Mouse (Mus musculus) induced T-regulatory cell, adult 2 months (primary cell): ENCODE measurements around the gene Mrpl38.

Experiments used
- DNase-seq: peaks from one replicate; pipeline ENCODE4 v3.0.0-alpha.2; 2012; ENCODE audit warnings: low read depth

The Mrpl38 gene

GRCm38 (mm10) chr11:116138468-116139138 lies at the start of gene Mrpl38:
TSS of gene Mrpl38 (minus strand) at chr11:116138868.
- DNase-seq = peak; percentile 97

GRCm38 (mm10) chr11:116187226-116187930 lies 48.7 kb upstream of the Mrpl38 start:
- no peak for DNase-seq

- DNase-seq = no peak
These were observed 47.7 kb upstream of the Mrpl38 start for GRCm38 (mm10) chr11:116186360-116186759.

- DNase-seq = no peak
These were observed 47.2 kb upstream of the Mrpl38 start for GRCm38 (mm10) chr11:116185836-116186235.

DNA sequence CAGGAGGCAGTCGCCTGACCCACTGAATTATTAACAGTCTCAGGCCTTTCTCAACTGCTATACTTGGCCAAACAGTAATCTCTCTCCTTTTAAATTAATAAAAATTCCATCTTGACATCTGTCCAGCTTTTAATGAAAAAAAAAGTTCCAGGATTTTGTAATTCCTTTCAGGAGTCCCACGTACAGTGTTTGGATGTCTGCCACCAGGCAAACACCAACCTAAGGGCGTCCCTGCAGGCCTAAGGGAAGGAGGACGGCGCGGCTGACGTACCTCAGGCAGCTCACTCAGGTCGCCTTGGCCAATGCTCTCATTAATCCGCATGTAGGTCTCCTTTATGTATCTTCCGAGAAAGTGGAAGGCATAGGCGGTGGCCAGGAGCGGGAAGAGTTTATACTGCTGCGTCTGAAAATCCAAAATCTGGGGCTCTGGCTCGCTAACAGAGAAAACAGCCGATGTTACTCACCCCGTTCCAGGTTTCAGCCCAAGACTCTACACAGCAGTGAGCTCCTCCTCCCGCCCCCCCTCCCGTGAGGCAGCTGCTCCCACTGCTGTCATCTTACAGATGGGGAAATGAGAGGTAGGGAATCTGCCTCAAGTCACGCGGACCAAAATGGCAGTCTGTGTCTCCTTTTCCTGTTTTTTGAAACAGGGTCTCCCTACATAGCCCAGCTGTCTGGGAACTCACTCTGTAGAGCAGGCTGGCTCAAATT lies 39.9 kb upstream of the Mrpl38 start:
- DNase-seq = no peak

- DNase-seq = no peak
These were observed 37.3 kb upstream of the Mrpl38 start for GRCm38 (mm10) chr11:116176010-116176409.

GRCm38 (mm10) chr11:116174775-116175448 lies 36.2 kb upstream of the Mrpl38 start:
- DNase-seq = no peak

DNA sequence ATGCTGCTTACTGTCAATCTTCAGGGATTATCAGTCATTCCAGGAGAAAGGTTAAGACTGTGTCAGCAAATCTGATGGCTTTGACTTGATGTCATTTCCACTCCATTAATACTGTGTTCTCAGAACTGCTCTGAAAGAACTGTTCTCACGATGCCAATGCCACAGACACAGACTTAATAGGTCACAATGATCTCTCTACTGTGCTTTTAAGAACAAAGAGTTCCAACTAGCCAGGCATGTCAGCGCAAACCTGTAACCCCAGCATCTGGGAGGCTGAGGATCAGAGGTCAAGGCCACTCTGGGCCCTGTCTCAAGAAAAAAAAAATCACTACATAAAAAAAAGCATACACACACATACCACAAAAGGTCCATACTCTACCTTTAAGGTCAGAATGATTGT lies 33.3 kb upstream of the Mrpl38 start:
- no peak for DNase-seq

DNA sequence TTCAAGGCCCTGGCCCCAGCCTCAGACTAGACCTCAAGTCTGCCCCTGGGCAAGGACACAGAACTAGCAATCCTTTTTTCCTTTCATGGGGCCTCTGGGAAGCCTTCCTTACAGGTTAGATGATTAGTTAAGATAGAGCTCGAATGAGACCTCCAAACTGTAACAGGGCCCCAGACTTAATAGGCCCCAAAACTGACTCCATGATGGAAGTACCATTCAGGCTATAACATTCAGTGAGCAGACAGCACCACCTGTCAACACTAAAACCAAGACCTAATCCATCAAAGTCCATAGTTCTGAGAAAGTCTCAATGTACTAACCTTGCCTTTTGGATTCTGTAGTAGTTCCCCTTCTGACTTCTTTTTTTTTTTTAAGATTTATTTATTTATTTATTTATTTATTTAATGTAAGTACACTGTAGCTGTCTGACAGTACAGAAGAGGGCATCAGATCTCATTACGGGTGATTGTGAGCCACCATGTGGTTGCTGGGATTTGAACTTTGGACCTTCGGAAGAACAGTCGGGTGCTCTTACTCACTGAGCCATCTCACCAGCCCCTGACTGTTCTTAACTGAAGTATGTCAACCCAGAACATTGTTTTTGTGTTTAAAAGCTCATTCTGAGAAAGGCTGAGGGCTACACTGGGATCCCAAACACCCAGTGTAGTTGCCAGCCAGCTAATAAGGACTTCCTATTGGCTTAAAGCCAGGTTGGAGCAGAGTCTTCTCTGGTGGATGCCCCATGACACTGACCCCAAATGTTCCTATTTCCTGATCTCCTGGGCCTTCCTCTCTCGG lies 31.5 kb upstream of the Mrpl38 start:
- peak; percentile 10 for DNase-seq

DNA sequence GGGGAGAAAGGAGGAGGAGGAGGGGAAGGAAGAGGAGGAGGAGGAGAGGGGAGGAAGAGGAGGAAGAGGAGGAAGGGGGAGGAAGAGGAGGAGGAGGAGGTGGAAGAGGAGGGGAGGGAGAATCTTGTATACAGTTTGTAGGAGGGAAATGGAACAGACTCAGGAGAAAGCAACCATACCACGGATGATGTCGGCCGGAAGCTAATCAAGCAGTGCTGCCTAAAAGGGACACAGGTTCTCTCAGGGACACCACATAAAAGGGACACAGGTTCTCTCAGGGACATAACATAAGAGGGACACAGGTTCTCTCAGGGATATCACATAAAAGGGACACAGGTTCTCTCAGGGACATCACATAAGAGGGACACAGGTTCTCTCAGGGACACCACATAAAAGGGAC lies 30.5 kb upstream of the Mrpl38 start:
- DNase-seq = no peak

DNA sequence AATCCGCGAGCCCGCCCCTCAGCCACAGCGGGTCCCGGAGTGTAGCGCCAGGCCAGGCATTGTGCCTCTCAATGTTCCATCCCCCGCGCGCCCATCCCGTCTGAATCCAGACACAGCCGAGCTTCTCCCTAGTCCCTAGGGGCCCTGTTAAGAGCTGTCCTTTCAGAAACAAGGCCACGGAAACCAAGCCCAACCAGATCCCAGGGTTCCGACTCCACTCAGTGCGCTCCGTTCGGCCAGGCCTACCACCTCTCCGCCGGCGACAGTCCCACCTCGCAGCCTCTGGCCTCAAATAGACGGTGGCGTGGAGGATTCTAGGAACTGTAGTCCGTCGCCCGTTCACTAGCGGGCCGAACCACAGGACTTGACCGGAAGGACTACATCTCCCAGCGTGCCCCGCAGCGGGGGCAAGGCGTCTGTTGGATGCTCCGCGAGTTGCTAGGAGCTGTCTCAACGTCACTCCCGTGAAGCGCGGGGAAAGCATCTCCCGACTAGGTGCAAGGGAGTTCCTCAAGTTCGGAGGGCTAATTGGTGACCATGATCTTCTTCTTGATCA lies 29.3 kb upstream of the Mrpl38 start, which contains the start of gene Fbf1:
TSS of gene Fbf1 (minus strand) at position 283 of the 556 bp plus-strand sequence.
- peak; percentile 92 for DNase-seq

- peak; percentile 40 for DNase-seq
These were observed 28.6 kb upstream of the Mrpl38 start for GRCm38 (mm10) chr11:116167232-116167631.

GRCm38 (mm10) chr11:116163002-116163401 lies 24.3 kb upstream of the Mrpl38 start:
- no peak for DNase-seq

GRCm38 (mm10) chr11:116162146-116162545 lies 23.5 kb upstream of the Mrpl38 start:
- DNase-seq = no peak

DNA sequence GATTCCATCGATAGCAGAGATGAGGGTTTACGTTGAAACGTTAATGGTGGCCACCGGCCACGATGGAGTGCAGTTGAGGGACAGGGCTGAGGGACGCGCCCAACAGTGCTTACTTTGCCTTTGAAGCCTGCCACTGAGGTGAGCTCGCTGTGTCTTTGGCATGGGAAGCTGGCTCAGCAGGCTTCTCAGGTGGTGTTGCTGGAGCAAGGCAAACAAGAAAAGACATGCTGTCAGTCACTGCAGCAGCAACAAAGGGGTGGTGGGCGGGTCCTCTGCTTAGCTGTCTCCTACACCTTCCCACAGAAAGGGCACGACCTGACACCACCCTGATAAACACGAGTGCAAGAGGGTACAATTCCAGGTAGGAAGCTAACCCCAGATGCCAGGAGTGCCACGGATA lies 22.6 kb upstream of the Mrpl38 start:
- no peak for DNase-seq

GRCm38 (mm10) chr11:116150960-116151359 lies 12.3 kb upstream of the Mrpl38 start:
- DNase-seq = no peak

GRCm38 (mm10) chr11:116149341-116149740 lies 10.7 kb upstream of the Mrpl38 start:
- DNase-seq = no peak

DNA sequence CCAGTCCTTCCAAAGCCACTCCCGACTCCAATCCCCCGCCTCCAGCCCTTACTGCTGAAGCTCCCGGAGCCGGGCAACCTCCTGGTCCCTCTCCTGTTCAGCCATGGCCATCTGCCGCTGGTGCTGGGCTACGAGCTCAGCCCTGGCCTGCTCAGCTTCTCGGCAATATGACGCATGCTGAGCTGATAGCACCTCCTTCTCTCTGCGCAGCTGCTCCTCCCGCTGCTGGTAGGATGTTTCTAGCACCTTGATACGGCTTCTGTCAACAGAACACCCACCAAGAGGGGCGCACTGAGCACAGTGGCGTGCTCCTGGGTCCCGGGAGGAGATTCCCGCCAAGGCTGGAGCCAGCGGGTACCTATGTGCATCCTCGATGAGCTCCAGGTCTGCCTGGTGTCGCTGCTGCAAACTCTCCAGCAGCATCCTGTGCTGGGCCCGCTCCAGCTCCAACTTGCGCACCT lies 10.1 kb upstream of the Mrpl38 start:
- no peak for DNase-seq

- DNase-seq = no peak
These were observed 7.8 kb upstream of the Mrpl38 start for GRCm38 (mm10) chr11:116146294-116146985.

DNA sequence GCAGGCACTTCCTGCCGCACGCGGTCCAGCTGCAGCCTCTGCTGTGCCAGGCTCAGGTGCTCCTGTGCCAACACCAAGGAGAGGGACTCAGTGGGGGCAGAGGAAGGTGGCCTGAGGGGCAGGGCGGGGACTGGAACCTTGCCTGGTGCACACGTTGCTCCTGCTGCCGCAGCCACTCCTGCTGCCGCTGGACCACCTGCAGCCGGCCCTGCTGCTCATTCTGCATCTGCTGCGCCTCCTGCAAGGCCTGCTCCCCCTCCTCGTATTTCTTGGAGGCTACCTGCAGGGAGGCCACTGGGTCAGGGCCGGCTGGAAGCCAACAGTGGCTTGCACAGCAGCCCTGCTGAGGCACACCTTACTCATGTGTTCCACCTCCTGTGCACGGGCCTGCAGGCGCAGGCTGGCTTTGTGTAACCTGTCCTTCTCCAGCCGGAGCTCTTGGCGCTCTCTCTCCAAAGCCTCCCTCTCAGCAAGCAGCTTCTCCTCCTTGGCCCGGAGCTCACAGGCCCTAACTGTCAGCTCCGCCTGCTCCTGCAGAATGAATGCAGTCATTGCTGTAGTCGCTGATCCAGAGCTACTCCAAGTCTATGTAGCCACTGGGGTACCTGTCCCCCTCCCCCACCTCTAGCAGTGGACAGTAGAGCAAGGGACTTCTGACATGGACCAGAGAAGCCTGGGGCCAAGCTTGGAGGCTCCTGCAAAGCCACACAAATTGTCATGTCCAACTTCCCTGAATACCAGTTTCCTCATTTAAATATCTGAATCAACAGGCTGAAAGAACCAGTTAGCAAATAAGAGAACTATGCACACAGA lies 7.0 kb upstream of the Mrpl38 start:
- no peak for DNase-seq
